Mouse (Mus musculus) CH12.LX (cell line): Measurements from ENCODE around the gene Mkrn3.

Experiments
- CTCF ChIP-seq, 2 experiments: IDR thresholded peaks in 1 of 2; conservative IDR thresholded peaks in 1 of 2; 2 replicates each; pipeline ENCODE4 v1.5.1; 2011 to 2012; ENCODE audit warnings: low read depth in 2 of 2, low read length in 2 of 2, improper control_type of control experiment in 1 of 2, inconsistent platforms in 1 of 2, mild to moderate bottlenecking in 1 of 2, moderate library complexity in 1 of 2
- EP300 ChIP-seq: IDR thresholded peaks from 2 replicates; pipeline ENCODE4 v1.6.1; 2011; ENCODE audit warnings: low read length, improper control_type of control experiment
- KAT2A ChIP-seq: IDR thresholded peaks from 2 replicates; pipeline ENCODE4 v1.6.1; 2012; ENCODE audit warnings: low read length, improper control_type of control experiment, inconsistent platforms; ENCODE audit not compliant: insufficient replicate concordance
- NRF1 ChIP-seq: IDR thresholded peaks from 2 replicates; pipeline ENCODE4 v1.6.1; 2014; ENCODE audit warnings: low read depth, mild to moderate bottlenecking, inconsistent platforms, low read length, improper control_type of control experiment, moderate library complexity
- POLR2A ChIP-seq: IDR thresholded peaks from 2 replicates; pipeline ENCODE4 v1.6.1; 2011; ENCODE audit warnings: low read depth, mild to moderate bottlenecking, improper control_type of control experiment, low read length

DNA sequence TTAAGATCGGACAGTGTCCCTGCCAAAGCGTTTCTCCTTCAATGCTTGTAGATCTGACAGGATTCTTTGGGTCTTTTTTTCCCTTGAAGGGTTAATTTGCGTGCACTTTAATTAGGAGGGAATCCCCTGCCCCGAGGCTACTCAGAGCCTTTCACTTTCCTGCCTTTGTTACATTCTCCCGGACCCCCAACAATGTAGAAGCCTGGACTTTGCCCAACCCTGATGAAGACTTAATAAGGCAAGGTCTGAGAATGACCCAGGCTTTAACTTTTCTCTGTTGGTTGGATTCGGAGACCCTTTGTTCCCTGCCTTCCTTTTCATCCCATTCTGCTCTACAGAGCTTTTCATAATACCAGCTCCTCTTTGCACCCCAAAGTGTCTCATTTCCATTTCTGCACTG is 627 bp upstream of the Mkrn3 start:
- no peak for TF ChIP-seq CTCF (conservative IDR thresholded peaks at IDR 0.05 in 1 of 2, IDR thresholded peaks at IDR 0.05 in 1 of 2; ENCODE audit: low read depth in 2 of 2, low read length in 2 of 2)
- TF ChIP-seq POLR2A: no peak
- no peak for TF ChIP-seq KAT2A
- no peak for TF ChIP-seq EP300
- TF ChIP-seq NRF1: no peak
